Mouse (Mus musculus) heart, embryonic 11.5 days (tissue): ENCODE results near the gene Il33. TPM values are rescaled to one million over a fixed set of nuclear protein-coding genes. Genes with fewer than 3 reads are reported as not detected.

ENCODE experiments used
- ATAC-seq: fragments of 200-750 bp; cut with Nextera tagmentation; replicated peaks from 2 replicates; pipeline ENCODE4 v1.8.0; 2017; ENCODE audit warnings: moderate library complexity; ENCODE audit not compliant: insufficient number of reproducible peaks, low FRiP score, low TSS enrichment
- H3K27ac ChIP-seq: fragments of 300-500 bp; sonication (generic); 2 replicates; pipeline ENCODE4 v1.5.1; 2014; ENCODE audit warnings: mild to moderate bottlenecking, low read depth, low read length
- H3K27me3 ChIP-seq: fragments of 300-500 bp; sonication (generic); 2 replicates; pipeline ENCODE4 v1.6.1; 2014; ENCODE audit warnings: mild to moderate bottlenecking, low read length, mixed read lengths; ENCODE audit not compliant: control insufficient read depth, insufficient read depth
- H3K36me3 ChIP-seq: fragments of 300-500 bp; sonication (generic); 2 replicates; pipeline ENCODE4 v1.6.1; 2014; ENCODE audit warnings: mild to moderate bottlenecking, low read length, moderate library complexity, mixed read lengths; ENCODE audit not compliant: control insufficient read depth, insufficient read depth
- H3K4me1 ChIP-seq: fragments of 300-500 bp; sonication (generic); 2 replicates; pipeline ENCODE4 v1.6.1; 2014; ENCODE audit warnings: low read length; ENCODE audit not compliant: control insufficient read depth, insufficient read depth
- H3K4me2 ChIP-seq: fragments of 300-500 bp; sonication (generic); 2 replicates; pipeline ENCODE4 v1.6.1; 2014; ENCODE audit warnings: mild to moderate bottlenecking, moderate library complexity
- H3K4me3 ChIP-seq: fragments of 300-500 bp; sonication (generic); 2 replicates; pipeline ENCODE4 v1.5.1; 2014; ENCODE audit warnings: low read depth, low read length
- H3K9ac ChIP-seq: fragments of 300-500 bp; sonication (generic); 2 replicates; pipeline ENCODE4 v1.6.1; 2014; ENCODE audit warnings: mild to moderate bottlenecking, low read depth, low read length, moderate library complexity
- H3K9me3 ChIP-seq: fragments of 300-500 bp; sonication (generic); replicated peaks from 2 replicates; pipeline ENCODE4 v1.6.1; 2016; ENCODE audit warnings: low read length; ENCODE audit not compliant: control insufficient read depth
- WGBS: fragments of 180-500 bp; shearing (Covaris S2); extraction: QIAGEN DNeasy Blood & Tissue Kit; methylation state at CpG from one replicate; pipeline ENCODE4 v1.1.7; 2014; ENCODE audit not compliant: insufficient replicate concordance; 5-methylcytosine and 5-hydroxymethylcytosine counted together
- polyA plus RNA-seq: library from polyadenylated mRNA; unstranded; fragments of >200 nt; fragmentation: Nextera tagmentation; extraction: Ambion mirVana; gene quantifications from 2 replicates; pipeline ENCODE4 v1.2.1, GENCODE M21; 2014

Il33 gene
- polyA plus RNA-seq, 1 experiment from 2014 or later = 1.3 TPM

GRCm38 (mm10) chr19:29911919-29912318 lies 13.0 kb upstream of the Il33 start:
- Histone ChIP-seq H3K4me1 (no peaks in the 10 kb centered on the region), H3K4me3 (no peak overlapping the region), H3K27me3 (no peaks in the 10 kb centered on the region), H3K4me2 (no peak overlapping the region), H3K9me3 (no peaks in the 10 kb centered on the region), H3K36me3 (no peaks in the 10 kb centered on the region), H3K27ac (no peak overlapping the region), H3K9ac (no peak overlapping the region)
- WGBS = 68% methylated on average over 6 of the region's 6 CpGs
- ATAC-seq = no peak

- H3K27me3 ChIP-seq = no peaks in the 10 kb centered on the region
- no peaks in the 10 kb centered on the region for H3K36me3 ChIP-seq
- no peak for ATAC-seq
- H3K9me3 ChIP-seq = no peaks in the 10 kb centered on the region
- no peaks in the 10 kb centered on the region for H3K4me1 ChIP-seq
- no peak overlapping the region for H3K4me2 ChIP-seq
- 76% methylated on average over 5 of the region's 5 CpGs for WGBS
- H3K4me3 ChIP-seq = no peak overlapping the region
- H3K9ac ChIP-seq = no peak overlapping the region
- no peak overlapping the region for H3K27ac ChIP-seq
Measured at GRCm38 (mm10) chr19:29917421-29917820, 7.5 kb upstream of the Il33 start.

GRCm38 (mm10) chr19:29926101-29926755 lies 1.3 kb downstream of the Il33 start:
- Histone ChIP-seq H3K27me3 (no peaks in the 10 kb centered on the region), H3K4me3 (no peak overlapping the region)
- WGBS = 38% methylated on average over 12 of the region's 12 CpGs

GRCm38 (mm10) chr19:29930296-29930695 lies 5.4 kb downstream of the Il33 start:
- H3K4me1 ChIP-seq = peaks cover 5% of the 10 kb centered on the region
- no peak overlapping the region for H3K9ac ChIP-seq
- WGBS = 56% methylated on average over 5 of the region's 5 CpGs
- H3K4me2 ChIP-seq = no peak overlapping the region
- no peak overlapping the region for H3K27ac ChIP-seq
- H3K36me3 ChIP-seq = no peaks in the 10 kb centered on the region
- H3K4me3 ChIP-seq = no peak overlapping the region
- no peaks in the 10 kb centered on the region for H3K9me3 ChIP-seq
- ATAC-seq = no peak
- no peaks in the 10 kb centered on the region for H3K27me3 ChIP-seq

More at GRCm38 (mm10) chr19:29926101-29926755, 1.3 kb downstream of the Il33 start:
- no peak for ATAC-seq
- H3K9me3 ChIP-seq = no peaks in the 10 kb centered on the region
- no peak overlapping the region for H3K9ac ChIP-seq
- no peak overlapping the region for H3K27ac ChIP-seq
- H3K36me3 ChIP-seq = no peaks in the 10 kb centered on the region
- H3K4me1 ChIP-seq = peaks cover 5% of the 10 kb centered on the region
- peak overlapping the region; percentile 27 for H3K4me2 ChIP-seq

- Histone ChIP-seq H3K4me3 (no peak overlapping the region), H3K9ac (no peak overlapping the region), H3K4me2 (peak overlapping the region; percentile 9), H3K4me1 (peaks cover 3% of the 10 kb centered on the region; the same call in 1 of the 2 replicates), H3K36me3 (no peaks in the 10 kb centered on the region), H3K27me3 (no peaks in the 10 kb centered on the region), H3K27ac (no peak overlapping the region), H3K9me3 (no peaks in the 10 kb centered on the region)
- WGBS = 28% methylated on average over 8 of the region's 8 CpGs
- ATAC-seq = no peak
Measured at GRCm38 (mm10) chr19:29937445-29937844, 12.5 kb downstream of the Il33 start.

- peak overlapping the region; percentile 1; the same call in 1 of the 2 replicates for H3K27ac ChIP-seq
Measured at GRCm38 (mm10) chr19:29940239-29940638, 15.3 kb downstream of the Il33 start.

GRCm38 (mm10) chr19:29941208-29941607 lies 16.3 kb downstream of the Il33 start:
- no peak for ATAC-seq
- Histone ChIP-seq H3K36me3 (no peaks in the 10 kb centered on the region), H3K4me1 (peaks cover 3% of the 10 kb centered on the region; the same call in 1 of the 2 replicates), H3K4me2 (no peak overlapping the region), H3K9me3 (no peaks in the 10 kb centered on the region), H3K4me3 (no peak overlapping the region), H3K27ac (no peak overlapping the region), H3K27me3 (no peaks in the 10 kb centered on the region), H3K9ac (no peak overlapping the region)
- WGBS = 54% methylated on average over 7 of the region's 7 CpGs

More at GRCm38 (mm10) chr19:29940239-29940638, 15.3 kb downstream of the Il33 start:
- Histone ChIP-seq H3K27me3 (no peaks in the 10 kb centered on the region), H3K9me3 (no peaks in the 10 kb centered on the region), H3K4me3 (no peak overlapping the region), H3K4me1 (peaks cover 3% of the 10 kb centered on the region; the same call in 1 of the 2 replicates), H3K4me2 (no peak overlapping the region; the same call in 1 of the 2 replicates), H3K36me3 (no peaks in the 10 kb centered on the region), H3K9ac (no peak overlapping the region)
- WGBS = 26% methylated on average over 6 of the region's 6 CpGs
- ATAC-seq = no peak

GRCm38 (mm10) chr19:29942358-29942757 lies 17.4 kb downstream of the Il33 start:
- Histone ChIP-seq H3K4me3 (no peak overlapping the region), H3K9me3 (no peaks in the 10 kb centered on the region), H3K4me1 (peaks cover 3% of the 10 kb centered on the region; the same call in 1 of the 2 replicates), H3K9ac (no peak overlapping the region), H3K4me2 (no peak overlapping the region), H3K27ac (no peak overlapping the region), H3K27me3 (no peaks in the 10 kb centered on the region), H3K36me3 (no peaks in the 10 kb centered on the region)
- ATAC-seq = no peak
- 68% methylated on average over 6 of the region's 6 CpGs for WGBS

- Histone ChIP-seq H3K27me3 (no peaks in the 10 kb centered on the region), H3K36me3 (no peaks in the 10 kb centered on the region), H3K9ac (no peak overlapping the region), H3K4me1 (peaks cover 6% of the 10 kb centered on the region; the same call in 1 of the 2 replicates), H3K4me3 (no peak overlapping the region), H3K9me3 (no peaks in the 10 kb centered on the region), H3K27ac (no peak overlapping the region), H3K4me2 (no peak overlapping the region)
- no peak for ATAC-seq
- WGBS = 67% methylated on average over 5 of the region's 5 CpGs
Measured at GRCm38 (mm10) chr19:29944426-29944825, 19.5 kb downstream of the Il33 start.
